Mouse (Mus musculus) heart, adult 18-20 months (tissue): ENCODE measurements at regions not wholly inside any gene's neighbourhood (a gene's known extent, or its start where the extent isn't known, plus 50 kb on each side); places are given as distances from the start of the nearest gene placed in this dataset.

Source experiments
- DNase-seq, 2 experiments: peaks; one replicate each; pipeline ENCODE4 v3.0.0; 2021 to 2022; ENCODE audit warnings: mixed read lengths in 1 of 2

DNA sequence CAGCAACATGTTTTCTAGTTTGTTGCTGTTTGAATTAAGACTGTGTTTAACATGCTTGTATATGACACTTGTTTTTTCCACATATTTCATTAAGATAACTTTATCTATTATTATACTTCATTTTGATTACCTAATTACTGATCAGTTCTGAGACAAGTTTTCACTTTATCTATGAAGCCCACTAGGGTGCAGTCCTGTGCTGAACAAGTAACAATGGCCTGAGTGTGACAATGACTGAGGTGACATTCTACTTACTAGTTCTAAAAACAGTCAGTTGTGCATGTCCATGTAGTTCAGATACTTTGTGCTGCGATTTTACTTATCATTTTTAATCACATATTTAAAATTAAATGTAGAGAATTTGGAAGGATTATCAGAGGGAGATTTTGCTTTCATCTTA is 1795.2 kb upstream of the Gm37988 start:
- DNase-seq = no peak

DNA sequence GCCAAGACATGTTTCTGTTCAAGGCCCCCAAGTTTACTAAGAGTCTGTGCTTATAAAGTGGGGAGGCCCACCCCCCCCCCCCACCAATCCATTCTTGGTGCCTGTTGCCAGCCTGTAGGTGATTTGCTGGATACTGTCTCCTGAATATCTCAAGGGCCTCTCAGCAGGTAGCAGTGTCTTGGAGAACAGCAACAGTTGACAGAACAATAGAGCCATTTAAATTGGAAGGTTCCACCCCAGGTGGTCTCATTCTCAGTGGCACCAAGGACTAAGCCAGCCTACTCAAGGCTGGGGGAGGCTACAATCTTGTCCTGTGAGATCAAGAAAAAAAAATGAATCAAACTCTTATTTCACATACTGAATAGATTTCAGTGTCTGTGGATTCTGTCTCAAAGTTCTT is 1744.9 kb upstream of the Gm37988 start:
- DNase-seq = no peak

DNA sequence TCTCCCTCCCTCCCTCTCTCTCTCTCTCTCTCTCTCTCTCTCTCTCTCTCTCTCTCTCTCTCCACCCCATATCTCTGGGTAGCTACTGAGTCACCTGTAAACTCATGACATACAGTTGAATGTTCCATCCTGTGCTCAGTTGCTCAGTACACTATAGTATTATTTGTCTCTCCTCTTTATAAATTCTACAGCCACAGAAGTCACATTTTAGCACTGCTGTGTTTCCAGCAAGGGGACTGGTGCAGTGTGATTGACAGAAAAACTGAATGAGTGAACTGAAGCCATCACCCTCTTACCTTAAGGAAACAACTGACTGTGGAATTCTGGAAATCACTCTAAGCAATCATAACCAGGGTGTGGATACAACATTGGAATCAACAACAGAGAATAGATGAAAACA is 1713.3 kb upstream of the Gm37988 start:
- DNase-seq = no peak

- no peak for DNase-seq
Measured at GRCm38 (mm10) chr1:3094910-3095309, 1712.8 kb upstream of the Gm37988 start.

DNA sequence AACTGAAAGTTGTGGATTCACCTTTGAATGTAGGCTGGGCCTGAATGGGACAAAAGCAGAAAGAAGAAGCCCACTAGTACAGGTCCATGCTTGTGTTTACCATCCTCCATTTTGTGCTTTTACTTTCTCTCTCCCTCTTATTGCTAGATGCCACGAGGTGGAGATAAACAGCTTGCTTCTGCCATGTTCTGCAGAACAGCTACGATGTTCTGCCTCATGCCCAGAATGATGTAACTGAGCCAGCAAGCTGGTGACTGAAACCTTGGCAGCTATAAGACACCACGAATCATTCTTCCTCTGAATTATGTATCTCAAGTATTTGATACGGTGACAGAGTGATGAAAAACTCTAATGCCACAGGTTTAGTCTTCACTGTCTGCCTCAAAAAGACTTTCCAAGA is 1694.1 kb upstream of the Gm37988 start:
- DNase-seq = no peak

DNA sequence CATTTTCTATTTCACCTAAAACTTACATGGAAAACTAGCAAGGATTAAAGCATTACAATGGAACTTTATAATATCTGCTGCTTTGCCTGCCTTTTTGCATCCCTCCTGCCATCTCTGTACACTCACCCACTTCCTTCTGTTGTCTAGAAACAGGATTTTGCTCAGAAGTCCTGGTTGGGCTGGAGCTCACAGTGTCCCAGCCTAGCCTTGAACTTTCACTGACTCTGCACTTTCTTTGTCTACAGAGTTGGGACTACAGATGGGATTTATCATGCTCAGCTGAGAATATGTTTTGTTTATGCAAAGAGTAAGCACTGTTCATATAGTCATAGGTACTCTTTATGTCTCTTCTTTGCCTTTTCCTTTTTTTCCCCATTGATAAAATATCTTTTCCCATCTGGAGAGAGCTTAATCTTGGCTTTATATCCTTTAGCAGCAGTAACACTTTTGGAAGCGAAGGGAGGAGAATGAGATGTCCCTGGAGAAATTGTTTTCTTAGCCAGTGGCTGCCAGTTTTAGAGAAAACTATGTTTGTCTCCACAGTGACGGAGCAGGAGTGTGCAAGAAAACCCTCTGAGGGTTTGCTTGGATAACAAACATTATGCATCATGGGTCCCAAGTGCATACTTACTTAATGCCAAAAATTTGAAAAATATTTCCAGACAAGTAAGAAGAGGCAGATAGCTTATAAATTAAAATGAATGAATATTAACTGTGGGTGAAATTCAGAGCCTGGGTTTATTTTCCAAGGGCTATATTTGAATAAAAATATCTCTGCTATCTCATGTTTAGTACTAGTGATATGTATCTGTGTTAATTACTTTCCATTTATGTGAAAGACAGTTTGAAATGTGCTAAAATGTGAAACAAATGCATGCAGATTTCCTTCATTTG is 1687.9 kb upstream of the Gm37988 start:
- DNase-seq = peak; percentile 32 to 65

- DNase-seq = peak in 1 of 2 experiments; percentile 31
Measured at GRCm38 (mm10) chr1:3120392-3120690, 1687.4 kb upstream of the Gm37988 start.

GRCm38 (mm10) chr1:3121288-3121687 is 1686.4 kb upstream of the Gm37988 start:
- peak; percentile 68 to 76 for DNase-seq

DNA sequence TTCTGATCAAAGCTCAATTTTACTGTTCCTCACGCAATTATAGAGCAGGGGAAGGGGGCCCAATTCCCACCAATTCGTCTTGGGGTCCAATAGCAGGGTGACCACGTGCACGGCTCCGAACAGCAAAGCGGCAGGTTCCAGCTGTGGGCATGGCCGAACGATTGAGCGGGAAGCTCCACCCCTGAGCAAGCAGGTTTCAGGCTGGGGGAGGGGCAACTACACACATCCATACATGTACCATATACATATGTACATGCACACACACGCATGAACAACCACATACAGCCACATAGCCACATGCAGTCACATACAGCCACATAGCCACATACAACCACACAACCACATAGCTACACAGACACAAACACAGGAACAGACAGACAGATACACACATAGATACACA is 1685.9 kb upstream of the Gm37988 start:
- no peak for DNase-seq
